Mouse (Mus musculus) kidney, embryonic 15.5 days (tissue): Measurements from ENCODE around the gene Nek10. TPM values are rescaled to one million over a fixed set of nuclear protein-coding genes. Genes with fewer than 3 reads are reported as not detected.
A peak's percentile ranks its signal among the peaks of the same experiment; 100 is the strongest.

ENCODE experiments used
- ATAC-seq: fragments of 200-750 bp; cut with Nextera tagmentation; replicated peaks from 2 replicates; pipeline ENCODE4 v1.8.0; 2017; ENCODE audit warnings: moderate TSS enrichment; ENCODE audit not compliant: low FRiP score
- H3K27ac ChIP-seq: fragments of 300-500 bp; sonication (generic); 2 replicates; pipeline ENCODE4 v1.5.1; 2015; ENCODE audit warnings: mild to moderate bottlenecking, inconsistent platforms
- H3K27me3 ChIP-seq: fragments of 300-500 bp; sonication (generic); 2 replicates; pipeline ENCODE4 v1.6.1; 2015; ENCODE audit warnings: inconsistent platforms
- H3K36me3 ChIP-seq: fragments of 300-500 bp; sonication (generic); 2 replicates; pipeline ENCODE4 v1.6.1; 2015; ENCODE audit warnings: inconsistent platforms
- H3K4me1 ChIP-seq: fragments of 300-500 bp; sonication (generic); 2 replicates; pipeline ENCODE4 v1.6.1; 2015; ENCODE audit warnings: inconsistent platforms
- H3K4me2 ChIP-seq: fragments of 300-500 bp; sonication (generic); 2 replicates; pipeline ENCODE4 v1.6.1; 2015; ENCODE audit warnings: moderate library complexity, mild to moderate bottlenecking, inconsistent platforms
- H3K4me3 ChIP-seq: fragments of 300-500 bp; sonication (generic); replicated peaks from 2 replicates; pipeline ENCODE4 v1.5.1; 2015; ENCODE audit warnings: mild to moderate bottlenecking, inconsistent platforms
- H3K9ac ChIP-seq: fragments of 300-500 bp; sonication (generic); 2 replicates; pipeline ENCODE4 v1.6.1; 2015; ENCODE audit warnings: mild to moderate bottlenecking, inconsistent platforms
- H3K9me3 ChIP-seq: fragments of 300-500 bp; sonication (generic); replicated peaks from 2 replicates; pipeline ENCODE4 v1.6.1; 2016; ENCODE audit warnings: inconsistent platforms
- WGBS: fragments of 180-500 bp; shearing (Covaris S2); methylation state at CpG from one replicate; pipeline ENCODE4 v1.1.7; 2015; ENCODE audit warnings: mixed read lengths; 5-methylcytosine and 5-hydroxymethylcytosine counted together
- polyA plus RNA-seq: library from polyadenylated mRNA; unstranded; fragments of >200 nt; fragmentation: Nextera tagmentation; extraction: Ambion mirVana; gene quantifications from 2 replicates; pipeline ENCODE4 v1.2.1, GENCODE M21; 2015

Gene Nek10
- polyA plus RNA-seq, 1 experiment from 2014 or later, result 0.04 TPM

GRCm38 (mm10) chr14:14834266-14834665 lies 31.1 kb downstream of the Nek10 start:
- WGBS, result 83% methylated on average over 2 of the region's 2 CpGs
- no peak overlapping the region for H3K27ac ChIP-seq
- H3K27me3 ChIP-seq, result no peaks in the 10 kb centered on the region

GRCm38 (mm10) chr14:14837627-14838026 lies 34.4 kb downstream of the Nek10 start:
- no peak for ATAC-seq
- Histone ChIP-seq H3K36me3 (no peaks in the 10 kb centered on the region), H3K4me3 (no peak overlapping the region), H3K4me1 (0 out of 2 replicates have a peak, but pooled peaks cover 5% of the 10 kb centered on the region), H3K27ac (no peak overlapping the region), H3K9ac (no peak overlapping the region), H3K27me3 (no peaks in the 10 kb centered on the region), H3K4me2 (no peak overlapping the region), H3K9me3 (no peaks in the 10 kb centered on the region)
- WGBS, result 65% methylated on average over 4 of the region's 4 CpGs

More at GRCm38 (mm10) chr14:14834266-14834665, 31.1 kb downstream of the Nek10 start:
- H3K4me3 ChIP-seq, result no peak overlapping the region
- H3K36me3 ChIP-seq, result no peaks in the 10 kb centered on the region
- no peak for ATAC-seq
- no peak overlapping the region for H3K9ac ChIP-seq
- 0 out of 2 replicates have a peak, but pooled peaks cover 6% of the 10 kb centered on the region for H3K4me1 ChIP-seq
- no peak overlapping the region for H3K4me2 ChIP-seq
- H3K9me3 ChIP-seq, result no peaks in the 10 kb centered on the region

GRCm38 (mm10) chr14:14838109-14838508 lies 34.9 kb downstream of the Nek10 start:
- 69% methylated on average over 1 of the region's 1 CpGs for WGBS
- H3K4me3 ChIP-seq, result no peak overlapping the region
- no peak for ATAC-seq

GRCm38 (mm10) chr14:14842734-14843530 lies 39.7 kb downstream of the Nek10 start:
- WGBS, result 74% methylated on average over 8 of the region's 8 CpGs
- no peak for ATAC-seq
- no peaks in the 10 kb centered on the region for H3K9me3 ChIP-seq
- no peak overlapping the region for H3K4me3 ChIP-seq
- no peaks in the 10 kb centered on the region for H3K27me3 ChIP-seq
- no peak overlapping the region for H3K27ac ChIP-seq
- H3K4me2 ChIP-seq, result no peak overlapping the region
- no peaks in the 10 kb centered on the region for H3K4me1 ChIP-seq
- H3K36me3 ChIP-seq, result no peaks in the 10 kb centered on the region
- no peak overlapping the region for H3K9ac ChIP-seq

More at GRCm38 (mm10) chr14:14838109-14838508, 34.9 kb downstream of the Nek10 start:
- H3K4me2 ChIP-seq, result no peak overlapping the region
- no peaks in the 10 kb centered on the region for H3K27me3 ChIP-seq
- no peak overlapping the region for H3K9ac ChIP-seq
- H3K9me3 ChIP-seq, result no peaks in the 10 kb centered on the region
- H3K36me3 ChIP-seq, result no peaks in the 10 kb centered on the region
- H3K4me1 ChIP-seq, result 0 out of 2 replicates have a peak, but pooled peaks cover 3% of the 10 kb centered on the region
- H3K27ac ChIP-seq, result no peak overlapping the region

DNA sequence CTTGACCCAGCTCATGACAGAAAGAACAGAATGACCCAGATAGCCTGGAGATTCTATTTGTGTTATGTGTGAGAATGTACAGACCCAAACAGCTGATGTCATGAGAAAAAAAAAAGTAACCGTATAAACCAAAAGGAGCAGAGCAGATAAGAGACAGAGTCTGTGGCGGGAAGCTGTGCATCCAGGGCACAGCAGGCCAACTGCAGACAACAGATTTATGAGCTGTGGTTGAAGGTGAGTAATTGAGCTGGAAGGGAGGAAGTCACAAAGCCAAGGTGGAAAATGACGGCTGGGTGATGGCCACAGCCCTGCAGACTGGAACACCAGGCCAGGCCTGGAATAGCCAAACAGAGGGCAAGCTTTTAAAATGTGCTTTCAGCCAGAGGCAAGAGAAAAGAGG lies 49.6 kb downstream of the Nek10 start:
- Histone ChIP-seq H3K27me3 (no peaks in the 10 kb centered on the region), H3K4me2 (no peak overlapping the region), H3K9me3 (no peaks in the 10 kb centered on the region), H3K27ac (no peak overlapping the region), H3K4me1 (no peaks in the 10 kb centered on the region), H3K36me3 (no peaks in the 10 kb centered on the region), H3K9ac (no peak overlapping the region), H3K4me3 (no peak overlapping the region)
- ATAC-seq, result peak; percentile 86
- 5% methylated on average over 3 of the region's 3 CpGs for WGBS

GRCm38 (mm10) chr14:14860331-14860730 lies 57.1 kb downstream of the Nek10 start:
- Histone ChIP-seq H3K36me3 (no peaks in the 10 kb centered on the region), H3K9ac (no peak overlapping the region), H3K4me2 (no peak overlapping the region), H3K4me1 (no peaks in the 10 kb centered on the region), H3K27ac (no peak overlapping the region), H3K4me3 (no peak overlapping the region), H3K27me3 (no peaks in the 10 kb centered on the region), H3K9me3 (no peaks in the 10 kb centered on the region)
- 0 out of 2 replicates have a peak, but pooled peaks have one; percentile 52 for ATAC-seq
- 28% methylated on average over 3 of the region's 3 CpGs for WGBS

GRCm38 (mm10) chr14:14863690-14864356 lies 60.6 kb downstream of the Nek10 start:
- Histone ChIP-seq H3K4me3 (no peak overlapping the region), H3K4me1 (no peaks in the 10 kb centered on the region), H3K4me2 (no peak overlapping the region), H3K27me3 (no peaks in the 10 kb centered on the region), H3K36me3 (no peaks in the 10 kb centered on the region), H3K9ac (no peak overlapping the region), H3K9me3 (no peaks in the 10 kb centered on the region), H3K27ac (no peak overlapping the region)
- ATAC-seq, result peak; percentile 79
- WGBS, result 18% methylated on average over 7 of the region's 7 CpGs

- H3K4me1 ChIP-seq, result no peaks in the 10 kb centered on the region
- no peak overlapping the region for H3K9ac ChIP-seq
- no peak overlapping the region for H3K27ac ChIP-seq
- H3K27me3 ChIP-seq, result no peaks in the 10 kb centered on the region
- no peak overlapping the region for H3K4me2 ChIP-seq
- H3K4me3 ChIP-seq, result no peak overlapping the region
- WGBS, result 82% methylated on average over 2 of the region's 2 CpGs
- no peak for ATAC-seq
- no peaks in the 10 kb centered on the region for H3K36me3 ChIP-seq
- H3K9me3 ChIP-seq, result no peaks in the 10 kb centered on the region
Measured at GRCm38 (mm10) chr14:14869239-14869638, 66.0 kb downstream of the Nek10 start.

GRCm38 (mm10) chr14:14870059-14870458 lies 66.8 kb downstream of the Nek10 start:
- 80% methylated on average over 2 of the region's 2 CpGs for WGBS
- Histone ChIP-seq H3K36me3 (no peaks in the 10 kb centered on the region), H3K27me3 (no peaks in the 10 kb centered on the region), H3K4me3 (no peak overlapping the region), H3K9ac (no peak overlapping the region), H3K27ac (no peak overlapping the region), H3K4me2 (no peak overlapping the region), H3K9me3 (no peaks in the 10 kb centered on the region), H3K4me1 (no peaks in the 10 kb centered on the region)
- no peak for ATAC-seq

GRCm38 (mm10) chr14:14870463-14870862 lies 67.2 kb downstream of the Nek10 start:
- Histone ChIP-seq H3K4me2 (no peak overlapping the region), H3K27ac (no peak overlapping the region), H3K9ac (no peak overlapping the region), H3K27me3 (no peaks in the 10 kb centered on the region), H3K4me1 (no peaks in the 10 kb centered on the region), H3K9me3 (no peaks in the 10 kb centered on the region), H3K4me3 (no peak overlapping the region), H3K36me3 (no peaks in the 10 kb centered on the region)
- no peak for ATAC-seq
- WGBS, result 64% methylated on average over 3 of the region's 3 CpGs

DNA sequence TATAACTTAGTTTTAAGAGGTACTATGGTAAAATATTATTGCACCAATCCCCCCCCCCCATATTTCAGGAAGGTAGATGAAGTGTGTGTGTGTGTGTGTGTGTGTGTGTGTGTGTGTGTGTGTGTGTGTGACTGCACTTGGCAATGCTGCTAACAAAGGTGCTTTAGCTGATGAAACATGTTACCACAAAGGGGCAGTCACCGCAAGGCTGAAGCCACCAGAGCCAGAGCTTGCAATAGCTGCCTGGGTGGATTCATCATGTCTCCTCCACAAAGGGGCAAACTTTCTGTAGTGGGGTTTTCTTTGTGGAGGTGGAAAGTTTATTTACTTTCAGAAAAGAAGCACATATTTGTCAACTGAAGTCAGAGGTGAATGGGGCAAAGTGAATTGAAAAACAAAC lies 67.9 kb downstream of the Nek10 start:
- no peak for ATAC-seq
- 90% methylated on average over 1 of the region's 1 CpGs for WGBS
- H3K36me3 ChIP-seq, result no peaks in the 10 kb centered on the region
- H3K27ac ChIP-seq, result no peak overlapping the region
- no peak overlapping the region for H3K4me3 ChIP-seq
- no peaks in the 10 kb centered on the region for H3K27me3 ChIP-seq
- no peak overlapping the region for H3K4me2 ChIP-seq
- no peak overlapping the region for H3K9ac ChIP-seq
- no peaks in the 10 kb centered on the region for H3K4me1 ChIP-seq
- H3K9me3 ChIP-seq, result no peaks in the 10 kb centered on the region

DNA sequence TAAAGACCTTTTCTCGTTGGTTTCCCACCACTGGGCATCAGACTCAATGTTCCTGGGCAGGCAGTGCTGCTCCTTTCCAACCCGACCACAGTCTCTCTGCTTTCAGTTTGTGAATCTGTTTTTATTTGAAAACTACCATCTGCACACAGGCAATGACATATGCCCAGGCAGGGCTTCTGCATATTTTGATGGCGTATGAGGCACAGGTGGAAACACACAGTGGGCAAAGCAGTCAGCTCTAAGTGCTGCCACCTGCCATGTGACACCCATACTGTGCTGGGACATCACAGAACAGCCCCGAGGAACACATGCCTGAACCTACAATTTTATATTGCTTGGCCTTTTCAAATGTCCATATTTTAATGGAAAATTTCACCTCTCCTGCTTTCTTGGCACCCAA lies 68.5 kb downstream of the Nek10 start:
- no peak for ATAC-seq
- 78% methylated on average over 4 of the region's 4 CpGs for WGBS
- Histone ChIP-seq H3K27ac (no peak overlapping the region), H3K9me3 (no peaks in the 10 kb centered on the region), H3K36me3 (no peaks in the 10 kb centered on the region), H3K4me1 (no peaks in the 10 kb centered on the region), H3K27me3 (no peaks in the 10 kb centered on the region), H3K4me2 (no peak overlapping the region), H3K4me3 (no peak overlapping the region), H3K9ac (no peak overlapping the region)
